Mouse (Mus musculus) megakaryocyte-erythroid progenitor cell, adult 5-6 weeks (primary cell): Measurements from ENCODE around the gene BC030867. TPM values are rescaled to one million over a fixed set of nuclear protein-coding genes. Genes with fewer than 3 reads are reported as not detected.
"Not testable (repeated sequence)": the region's sequence is repeated elsewhere in the genome, so short reads cannot be mapped to it uniquely, and the experiment has no call there.

Experiments used
- ATAC-seq: replicated peaks from 2 replicates; pipeline ENCODE4 v1.8.0; 2016; ENCODE audit warnings: mild to moderate bottlenecking, inconsistent platforms; ENCODE audit not compliant: severe bottlenecking, poor library complexity, low FRiP score, low TSS enrichment
- total RNA-seq, 2 experiments: library from RNA; stranded (forward) in 1 of 2; stranded (reverse) in 1 of 2; fragments of 200-1000, 215-1000 nt in 1 of 2; fragments of >200 nt in 1 of 2; fragmentation: Nextera tagmentation in 1 of 2; gene quantifications; 2 replicates each; pipeline ENCODE4 v1.2.3; 2014 to 2017

Gene BC030867
- total RNA-seq, 2 experiments from 2014 or later = 12.3 to 48.1 TPM

- ATAC-seq = no peak
Measured at GRCm38 (mm10) chr11:102245581-102246272, 3.0 kb upstream of the BC030867 start.

- ATAC-seq = no peak
Measured at GRCm38 (mm10) chr11:102246273-102246635, 2.4 kb upstream of the BC030867 start.

DNA sequence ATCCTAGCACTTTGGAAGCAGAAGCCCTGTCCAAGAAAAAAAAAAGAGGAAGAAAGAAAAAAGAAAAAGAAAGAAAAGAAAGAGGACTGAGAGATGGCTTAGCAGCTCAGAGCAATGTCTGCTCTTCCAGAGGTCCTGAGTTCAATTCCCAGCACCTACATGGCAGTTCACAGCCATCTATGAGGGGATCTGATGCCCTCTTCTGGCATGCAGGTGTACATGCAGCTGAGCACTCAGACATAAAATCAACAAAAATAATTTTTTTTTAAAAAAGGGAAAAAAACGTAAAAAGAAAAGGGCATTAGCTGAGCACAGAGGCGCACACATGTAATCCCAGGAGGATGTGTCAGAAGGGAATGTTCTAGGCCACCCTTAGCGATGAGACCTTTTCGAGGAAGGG is 1.8 kb upstream of the BC030867 start:
- no peak for ATAC-seq

DNA sequence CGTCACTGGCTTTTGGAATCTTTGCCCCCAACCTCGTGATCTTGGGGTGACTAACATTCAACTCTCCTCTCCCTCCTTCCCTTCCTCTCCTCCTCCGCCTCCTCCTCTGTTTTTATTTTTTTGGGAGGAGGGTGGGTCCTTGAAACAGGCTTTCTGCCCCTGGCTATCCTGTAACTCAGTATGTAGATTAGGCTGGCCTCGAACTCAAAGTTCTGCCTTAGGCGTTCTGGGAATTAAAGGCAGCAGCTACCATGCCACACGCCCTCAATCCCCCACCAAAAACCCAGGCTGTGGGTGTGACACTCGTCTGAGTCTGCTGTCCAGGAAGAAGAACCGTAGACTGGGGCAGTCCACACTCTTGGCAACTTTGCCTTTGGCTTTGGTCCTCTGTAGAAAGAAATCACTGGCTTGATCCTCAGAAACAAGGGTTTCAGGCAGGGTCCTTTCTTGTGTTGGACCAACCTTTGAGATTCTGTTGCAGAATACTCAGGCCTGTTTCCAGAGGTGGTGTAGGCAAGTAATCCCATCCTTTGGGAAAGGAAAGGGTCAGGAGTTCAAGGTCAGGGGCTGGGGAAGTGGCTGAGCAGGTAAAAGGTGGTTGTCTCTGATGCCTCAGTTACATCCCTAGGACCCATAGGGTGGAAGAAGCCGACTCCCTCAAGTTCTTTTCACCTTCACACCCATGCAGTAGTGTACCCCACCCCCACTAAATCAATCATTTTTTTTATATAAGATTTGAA is 839 bp downstream of the BC030867 start:
- ATAC-seq = 0 out of 2 replicates have a peak, but pooled peaks have one; percentile 4

DNA sequence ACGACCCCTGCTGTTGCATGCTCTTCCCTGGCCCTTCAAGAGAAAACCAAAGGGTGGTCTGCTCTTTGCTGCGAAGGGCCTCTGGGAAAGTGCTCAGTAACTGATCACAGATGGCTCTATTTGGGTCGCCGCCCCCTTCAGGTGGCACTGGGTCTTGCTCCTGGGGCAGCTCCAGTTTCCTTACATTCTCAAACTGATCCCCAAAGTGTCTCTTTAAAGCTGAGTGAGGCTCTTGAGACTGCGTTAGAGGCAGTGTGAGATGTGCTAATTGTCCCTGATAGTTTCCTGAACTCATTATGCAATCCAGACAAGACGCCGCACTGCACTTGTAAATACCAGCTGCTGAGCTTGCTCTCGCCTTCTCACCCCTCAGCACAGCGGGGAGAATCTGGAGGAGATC is 8.8 kb downstream of the BC030867 start:
- 0 out of 2 replicates have a peak, but pooled peaks have one; percentile 28 for ATAC-seq

- no peak for ATAC-seq
Measured at GRCm38 (mm10) chr11:102258095-102258494, 9.4 kb downstream of the BC030867 start.

- no peak for ATAC-seq
Measured at GRCm38 (mm10) chr11:102258521-102258920, 9.8 kb downstream of the BC030867 start.

DNA sequence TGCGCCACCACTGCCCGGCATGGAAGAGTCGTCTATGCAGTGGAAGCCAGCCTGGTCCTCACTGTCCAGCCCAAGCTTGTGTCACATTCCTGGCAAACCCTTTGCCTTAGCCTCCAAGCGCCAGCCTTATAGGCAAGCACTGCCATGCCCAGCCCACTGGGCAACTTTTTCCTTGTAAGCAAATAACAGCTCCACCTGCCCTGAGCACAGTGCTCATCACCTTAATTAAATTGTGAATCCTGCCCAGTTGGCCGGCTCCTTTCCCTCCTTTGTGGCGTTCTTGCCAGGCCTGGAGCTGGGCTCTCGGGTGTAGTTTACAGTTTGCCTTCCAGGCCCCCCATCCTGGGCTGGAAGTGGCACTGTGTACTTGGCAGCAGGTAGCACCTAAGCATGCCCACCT is 14.5 kb downstream of the BC030867 start:
- ATAC-seq = no peak

- no peak for ATAC-seq
Measured at GRCm38 (mm10) chr11:102265816-102266215, 17.1 kb downstream of the BC030867 start.

GRCm38 (mm10) chr11:102266631-102267355 is 18.1 kb downstream of the BC030867 start:
- no peak for ATAC-seq

DNA sequence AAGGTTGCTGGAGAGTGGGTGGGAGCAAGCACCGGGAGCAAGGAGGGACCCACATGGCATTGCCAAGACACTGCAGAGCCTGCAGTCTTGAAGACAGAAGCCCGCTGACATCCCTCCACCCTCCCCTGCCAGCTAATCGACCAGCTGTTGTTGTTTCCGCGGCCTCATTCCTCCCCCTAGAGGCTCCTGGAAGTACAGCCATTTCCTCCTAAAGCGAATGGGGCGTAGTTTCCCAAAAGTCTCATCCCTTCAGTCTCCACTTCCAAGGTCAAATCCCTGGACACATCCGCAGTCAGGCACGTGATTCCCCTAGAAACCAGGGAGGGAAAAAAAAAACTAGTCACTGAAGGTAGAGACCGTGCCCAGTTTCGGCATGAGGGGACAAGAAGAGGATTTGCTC is 18.8 kb downstream of the BC030867 start:
- peak; percentile 78 for ATAC-seq

DNA sequence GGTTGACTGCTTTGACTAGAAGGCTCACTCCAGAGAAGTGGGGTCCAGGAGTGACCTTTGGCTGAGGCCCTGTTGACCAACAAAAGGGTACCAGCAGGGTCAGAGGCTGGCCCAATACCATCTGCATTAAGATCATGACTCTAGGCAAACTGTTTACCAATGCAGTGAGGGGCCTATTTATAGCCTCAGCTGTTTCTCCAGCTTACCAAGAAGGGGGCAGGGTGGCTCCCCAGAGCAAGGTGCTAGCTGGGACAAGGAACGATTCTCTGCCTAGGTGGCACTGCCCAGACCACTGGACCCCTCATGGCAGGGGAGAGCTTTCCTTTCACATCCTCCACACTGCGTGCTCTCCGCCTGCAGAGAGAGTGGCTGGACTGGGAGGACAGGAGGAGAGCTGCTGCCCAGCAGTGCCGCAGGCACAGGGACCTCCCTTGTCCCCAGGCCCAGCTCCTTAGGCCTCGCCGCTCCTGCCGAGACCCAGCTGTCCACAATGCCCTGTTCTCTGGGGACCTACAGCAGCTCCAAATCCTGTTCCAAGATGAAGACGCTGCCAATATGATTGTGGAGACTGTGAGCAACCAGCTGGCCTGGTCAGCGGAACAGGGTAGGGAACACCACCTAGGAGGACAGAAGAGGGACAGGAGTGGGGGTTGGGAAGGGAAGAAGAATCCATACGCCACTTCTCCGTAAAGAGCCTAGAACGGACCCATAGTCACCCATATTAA is 20.0 kb downstream of the BC030867 start, which contains the start of gene Asb16:
TSS of gene Asb16 (plus strand) at position 224 of the 725 bp plus-strand sequence.
- no peak for ATAC-seq

GRCm38 (mm10) chr11:102276411-102276915 is 27.8 kb downstream of the BC030867 start:
- peak; percentile 73 for ATAC-seq

GRCm38 (mm10) chr11:102277754-102278153 is 29.1 kb downstream of the BC030867 start:
- ATAC-seq = no peak

GRCm38 (mm10) chr11:102279595-102279994 is 30.9 kb downstream of the BC030867 start:
- no peak for ATAC-seq

- ATAC-seq = not testable (repeated sequence)
Measured at GRCm38 (mm10) chr11:102280267-102280666, 31.6 kb downstream of the BC030867 start.

DNA sequence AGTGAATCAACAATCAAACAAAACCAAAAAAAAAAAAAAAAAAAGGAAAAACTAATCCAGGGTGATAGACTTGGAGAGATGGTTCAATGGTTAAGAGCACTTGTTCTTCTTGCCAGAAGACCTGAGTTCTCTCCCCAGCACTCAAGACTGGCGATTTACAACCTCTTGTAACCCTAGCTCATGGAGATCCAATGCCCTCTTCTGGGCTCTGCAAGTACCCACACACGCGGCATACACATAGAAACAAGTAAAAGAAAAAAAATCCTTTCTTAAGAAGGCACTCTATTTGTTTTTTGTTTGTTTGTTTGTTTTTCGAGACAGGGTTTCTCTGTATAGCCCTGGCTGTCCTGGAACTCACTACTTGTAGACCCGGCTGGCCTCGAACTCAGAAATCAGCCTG is 35.2 kb downstream of the BC030867 start:
- ATAC-seq = no peak

GRCm38 (mm10) chr11:102284501-102285094 is 35.9 kb downstream of the BC030867 start, which contains the start of gene Tmub2:
Tmub2 (plus strand) TSS chr11:102284931.
- peak; percentile 94 for ATAC-seq
